Mouse (Mus musculus) G1E (cell line): ENCODE data around the gene Pde4c. TPM values are rescaled to one million over a fixed set of nuclear protein-coding genes. Genes with fewer than 3 reads are reported as not detected.

Source experiments
- ATAC-seq: 2 replicates; pipeline ENCODE4 v1.8.0; 2016; ENCODE audit warnings: mild to moderate bottlenecking; ENCODE audit not compliant: insufficient number of reproducible peaks, poor library complexity, low FRiP score, severe bottlenecking; ENCODE audit errors: extremely low read depth
- DNase-seq: peaks from one replicate; pipeline ENCODE4 v3.0.0; 2012; ENCODE audit warnings: low spot score
- H3K27me3 ChIP-seq: 2 replicates; pipeline ENCODE4 v1.6.1; 2012; ENCODE audit warnings: mild to moderate bottlenecking, low read length, inconsistent platforms; ENCODE audit not compliant: insufficient read depth
- H3K36me3 ChIP-seq: replicated peaks from 2 replicates; pipeline ENCODE3; 2012; ENCODE audit warnings: mild to moderate bottlenecking, inconsistent platforms
- H3K4me1 ChIP-seq: 2 replicates; pipeline ENCODE4 v1.6.1; 2012; ENCODE audit warnings: low read depth, low read length, inconsistent platforms, mixed read lengths; ENCODE audit not compliant: insufficient read depth
- H3K4me3 ChIP-seq: 2 replicates; pipeline ENCODE4 v1.5.1; 2012; ENCODE audit warnings: low read depth, mild to moderate bottlenecking, inconsistent platforms, low read length, moderate library complexity, mixed read lengths
- H3K9me3 ChIP-seq: replicated peaks from 2 replicates; pipeline ENCODE4 v1.6.1; 2012; ENCODE audit warnings: inconsistent platforms
- CTCF ChIP-seq: IDR thresholded peaks from 2 replicates; pipeline ENCODE4 v1.5.1; 2012; ENCODE audit warnings: low read depth, low read length, inconsistent platforms, mixed read lengths
- GATA1 ChIP-seq: IDR thresholded peaks from 2 replicates; pipeline ENCODE4 v1.6.1; 2012; ENCODE audit warnings: borderline replicate concordance, low read length, inconsistent platforms, mixed read lengths
- GATA2 ChIP-seq: IDR thresholded peaks from 2 replicates; pipeline ENCODE4 v1.6.1; 2012; ENCODE audit warnings: low read depth, low read length, inconsistent platforms, borderline replicate concordance
- POLR2AphosphoS5 ChIP-seq: IDR thresholded peaks from 2 replicates; pipeline ENCODE4 v1.6.1; 2012; ENCODE audit warnings: low read depth, low read length, inconsistent platforms; ENCODE audit not compliant: insufficient replicate concordance
- TAL1 ChIP-seq: conservative IDR thresholded peaks from 2 replicates; pipeline ENCODE4 v1.6.1; 2012; ENCODE audit warnings: low read depth, low read length, inconsistent platforms, mixed read lengths
- polyA plus RNA-seq: library from polyadenylated mRNA; stranded (reverse); fragments of >175 nt; gene quantifications from 2 replicates; pipeline ENCODE4 v1.2.3, GENCODE M21; 2012
- total RNA-seq, 2 experiments: library from RNA; stranded (forward) in 1 of 2; stranded (reverse) in 1 of 2; fragments of 200-1000 nt in 1 of 2; fragments of >200 nt in 1 of 2; fragmentation: Nextera tagmentation in 1 of 2; gene quantifications; 2 replicates each; pipeline ENCODE4 v1.2.3; 2014 to 2017

The Pde4c gene
- total and polyA plus RNA-seq, 3 experiments = 0.22 to 0.95 TPM; not detected in 1

DNA sequence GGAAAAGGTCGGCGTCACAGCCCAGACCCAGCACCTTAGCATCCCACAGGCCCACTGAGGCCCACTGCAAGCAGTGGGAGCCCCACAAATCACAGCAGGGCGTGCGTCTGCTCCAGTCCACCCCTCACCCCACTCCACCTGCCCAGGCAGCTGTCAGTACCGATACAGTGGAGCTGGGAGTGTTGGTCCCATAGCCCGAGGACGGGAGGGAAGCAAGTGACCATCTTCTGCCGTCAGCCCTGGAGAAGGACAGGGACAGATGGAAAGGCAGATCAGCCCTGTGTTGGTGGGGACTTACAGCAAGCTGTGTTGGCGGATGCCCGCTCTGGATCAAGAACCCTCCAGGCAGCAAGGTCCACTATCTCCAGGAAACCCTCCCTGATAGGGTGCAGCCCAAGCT is 65.5 kb downstream of the Pde4c start:
- DNase-seq = no peak
- Histone ChIP-seq H3K27me3 (no peaks in the 10 kb centered on the region; the same call in 1 of the 2 replicates), H3K9me3 (no peaks in the 10 kb centered on the region), H3K4me3 (no peak overlapping the region), H3K4me1 (peaks cover 83% of the 10 kb centered on the region), H3K36me3 (peaks cover 80% of the 10 kb centered on the region)
- ATAC-seq = no peak
- no peak for TF ChIP-seq GATA1
- TF ChIP-seq CTCF = no peak
- TF ChIP-seq POLR2AphosphoS5 = no peak
- no peak for TF ChIP-seq GATA2
- TF ChIP-seq TAL1 = no peak

DNA sequence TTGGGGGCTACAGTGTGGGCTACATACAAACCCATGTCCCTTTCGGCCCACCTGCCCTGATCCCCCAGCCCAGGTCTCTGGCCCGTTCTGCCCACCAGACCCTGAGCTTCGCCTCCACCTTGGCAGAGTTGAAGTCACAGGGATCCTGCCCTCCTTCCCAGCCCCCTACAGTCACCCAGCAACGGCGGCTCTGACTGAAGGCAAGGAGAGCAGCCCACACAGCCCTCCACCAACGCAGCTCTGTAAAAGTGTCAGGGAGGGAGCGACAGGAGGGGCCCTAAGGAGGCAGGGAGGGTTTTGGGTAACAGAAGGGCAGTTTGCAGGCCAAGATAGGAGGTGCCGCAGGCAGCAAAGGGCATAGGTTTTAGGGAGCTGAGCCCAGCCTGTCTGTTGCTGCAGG is 67.3 kb downstream of the Pde4c start:
- Histone ChIP-seq H3K4me1 (peaks cover 82% of the 10 kb centered on the region), H3K36me3 (peaks cover 78% of the 10 kb centered on the region), H3K27me3 (no peaks in the 10 kb centered on the region; the same call in 1 of the 2 replicates), H3K4me3 (peak overlapping the region; percentile 90), H3K9me3 (no peaks in the 10 kb centered on the region)
- no peak for DNase-seq
- no peak for ATAC-seq
- no peak for TF ChIP-seq TAL1
- TF ChIP-seq CTCF = no peak
- no peak for TF ChIP-seq POLR2AphosphoS5
- TF ChIP-seq GATA1 = no peak
- TF ChIP-seq GATA2 = no peak

DNA sequence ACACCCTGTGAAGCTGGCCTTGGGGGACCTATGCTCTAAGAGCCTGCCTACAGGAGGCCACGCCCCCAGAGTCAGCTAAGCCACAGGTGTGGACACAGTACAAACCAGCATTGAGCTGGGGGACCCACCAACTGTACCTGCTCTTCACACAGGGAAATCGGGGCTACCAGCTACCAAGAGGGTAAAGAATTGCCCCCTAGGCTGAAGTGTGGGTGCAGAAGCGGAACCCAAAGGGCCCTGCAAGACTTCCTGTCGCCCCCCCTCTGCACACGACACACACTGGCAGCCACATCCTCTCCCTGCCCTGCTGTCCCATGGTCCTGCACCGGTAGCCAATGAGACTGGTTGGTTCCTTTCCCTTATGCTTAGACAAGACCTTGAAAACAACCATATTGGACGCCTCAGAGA is 67.8 kb downstream of the Pde4c start:
- H3K36me3 ChIP-seq = peaks cover 74% of the 10 kb centered on the region
- H3K4me3 ChIP-seq = peak overlapping the region; percentile 90
- TF ChIP-seq TAL1 (no peak), GATA2 (no peak), GATA1 (no peak), POLR2AphosphoS5 (no peak), CTCF (no peak)
- no peaks in the 10 kb centered on the region; the same call in 1 of the 2 replicates for H3K27me3 ChIP-seq
- ATAC-seq (peak; percentile 60), DNase-seq (peak; percentile 84)
- H3K9me3 ChIP-seq = no peaks in the 10 kb centered on the region
- peaks cover 82% of the 10 kb centered on the region for H3K4me1 ChIP-seq

DNA sequence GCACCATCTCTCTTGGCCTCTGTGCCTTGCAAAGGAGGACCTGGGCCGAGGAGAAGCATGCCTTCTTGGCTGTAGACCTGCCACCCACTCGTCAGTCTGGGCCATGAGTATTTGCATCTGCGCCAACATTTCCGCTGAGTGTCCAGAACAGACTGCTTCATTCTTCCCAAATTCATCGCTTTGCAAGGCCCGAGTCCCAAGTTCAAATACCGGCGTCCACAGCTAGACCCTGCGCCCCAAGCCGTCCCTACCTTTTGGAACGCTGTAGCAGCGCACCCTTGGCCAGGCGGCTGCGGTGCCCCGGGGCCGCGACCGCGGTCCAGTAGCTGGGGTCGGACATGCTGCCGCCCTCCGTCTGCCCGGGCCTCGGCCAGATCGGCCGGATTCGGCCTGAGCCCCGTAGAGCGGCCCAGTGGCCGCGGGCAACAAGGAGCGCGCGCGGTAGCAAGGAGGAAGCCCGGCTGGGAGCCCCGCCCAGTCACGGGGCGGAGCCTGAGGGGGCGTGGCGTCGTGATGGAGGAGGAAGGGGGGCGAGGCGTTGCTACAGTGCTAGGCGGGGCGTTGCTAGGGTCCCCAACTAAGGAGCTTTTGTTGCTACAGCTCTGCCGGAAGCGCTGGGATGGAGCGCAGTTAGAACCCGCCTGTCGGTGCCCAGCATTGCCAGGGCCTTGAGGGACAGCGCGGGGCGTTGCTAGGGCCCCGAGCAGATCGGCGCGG is 68.6 kb downstream of the Pde4c start:
- H3K4me3 ChIP-seq = peak overlapping the region; percentile 90
- peak; percentile 50 for ATAC-seq
- TF ChIP-seq GATA1 = no peak
- TF ChIP-seq CTCF = no peak
- TF ChIP-seq POLR2AphosphoS5 = no peak
- TF ChIP-seq GATA2 = no peak
- TF ChIP-seq TAL1 = no peak
- peaks cover 66% of the 10 kb centered on the region for H3K36me3 ChIP-seq
- H3K27me3 ChIP-seq = no peaks in the 10 kb centered on the region; the same call in 1 of the 2 replicates
- no peaks in the 10 kb centered on the region for H3K9me3 ChIP-seq
- peaks cover 82% of the 10 kb centered on the region for H3K4me1 ChIP-seq
- DNase-seq = peak; percentile 81

DNA sequence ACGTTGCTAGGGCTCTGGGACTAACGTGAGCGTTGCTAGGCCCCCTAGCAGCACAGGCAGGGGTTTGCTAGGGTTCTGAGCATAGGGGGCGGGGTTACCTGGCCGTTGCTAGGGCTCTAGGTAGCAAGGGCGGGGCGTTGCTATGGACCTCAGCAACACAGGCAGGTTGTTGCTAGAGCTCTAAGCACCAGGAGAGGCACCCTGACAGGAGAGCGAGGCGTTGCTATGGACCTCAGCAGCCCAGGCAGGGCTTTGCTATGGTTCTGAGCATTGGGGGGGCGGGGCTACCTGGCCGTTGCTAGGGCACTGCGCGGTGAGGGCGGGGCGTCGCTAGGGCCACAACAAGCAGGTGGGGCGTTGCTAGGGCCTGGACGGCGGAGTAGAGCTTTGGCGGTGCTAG is 69.2 kb downstream of the Pde4c start:
- peak; percentile 35 for DNase-seq
- Histone ChIP-seq H3K36me3 (peaks cover 60% of the 10 kb centered on the region), H3K9me3 (no peaks in the 10 kb centered on the region), H3K4me1 (peaks cover 85% of the 10 kb centered on the region), H3K4me3 (peak overlapping the region; percentile 90), H3K27me3 (no peaks in the 10 kb centered on the region; the same call in 1 of the 2 replicates)
- TF ChIP-seq TAL1 (no peak), GATA1 (no peak), CTCF (no peak), GATA2 (no peak), POLR2AphosphoS5 (no peak)
- ATAC-seq = no peak

DNA sequence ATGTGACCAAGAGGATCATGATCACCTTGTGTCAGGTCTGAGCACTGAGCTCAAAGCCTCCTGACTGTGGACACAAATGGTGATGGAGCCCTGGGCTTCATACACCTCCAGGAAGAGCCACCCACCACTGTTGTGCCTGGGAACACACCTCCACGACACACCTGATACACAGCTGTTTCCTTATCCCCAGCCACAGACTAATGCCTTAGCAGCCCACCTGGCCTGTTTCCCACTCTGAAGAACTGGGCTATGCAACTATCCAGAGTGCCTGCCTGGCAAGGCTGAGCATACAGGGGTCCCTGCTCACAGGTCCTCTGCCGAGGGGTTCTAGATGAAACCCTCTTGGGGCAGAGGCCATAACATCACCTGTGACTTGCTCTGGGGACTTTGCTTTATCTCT is 70.7 kb downstream of the Pde4c start:
- H3K4me1 ChIP-seq = peaks cover 84% of the 10 kb centered on the region
- DNase-seq (no peak), ATAC-seq (no peak)
- no peaks in the 10 kb centered on the region; the same call in 1 of the 2 replicates for H3K27me3 ChIP-seq
- peaks cover 52% of the 10 kb centered on the region for H3K36me3 ChIP-seq
- H3K9me3 ChIP-seq = no peaks in the 10 kb centered on the region
- no peak overlapping the region for H3K4me3 ChIP-seq
- TF ChIP-seq CTCF (no peak), POLR2AphosphoS5 (no peak), GATA1 (no peak), GATA2 (no peak), TAL1 (no peak)
